Mouse (Mus musculus) testis, adult 2 months (tissue): ENCODE measurements around the gene Fyn. TPM values are rescaled to one million over a fixed set of nuclear protein-coding genes. Genes with fewer than 3 reads are reported as not detected.

Source experiments
- H3K27ac ChIP-seq: fragments of 200-500 bp; 2 replicates; pipeline ENCODE4 v1.5.1; 2012; ENCODE audit warnings: low read depth, low read length; ENCODE audit not compliant: control insufficient read depth, insufficient read depth
- H3K27me3 ChIP-seq: fragments of 200-500 bp; 2 replicates; pipeline ENCODE4 v1.6.1; 2012; ENCODE audit warnings: mild to moderate bottlenecking, low read length, moderate library complexity; ENCODE audit not compliant: control insufficient read depth, insufficient read depth
- H3K36me3 ChIP-seq: fragments of 200-500 bp; 2 replicates; pipeline ENCODE4 v1.6.1; 2012; ENCODE audit warnings: mild to moderate bottlenecking, low read length; ENCODE audit not compliant: control insufficient read depth, insufficient read depth
- H3K4me1 ChIP-seq: fragments of 200-500 bp; 2 replicates; pipeline ENCODE4 v1.6.1; 2012; ENCODE audit warnings: low read length; ENCODE audit not compliant: control insufficient read depth, insufficient read depth
- H3K4me3 ChIP-seq: fragments of 200-500 bp; 2 replicates; pipeline ENCODE4 v1.5.1; 2012; ENCODE audit warnings: low read depth, mild to moderate bottlenecking, low read length, moderate library complexity, mixed read lengths; ENCODE audit not compliant: control insufficient read depth
- CTCF ChIP-seq: fragments of 200-500 bp; IDR thresholded peaks from 2 replicates; pipeline ENCODE4 v1.5.1; 2012; ENCODE audit warnings: low read depth, mild to moderate bottlenecking, inconsistent platforms, low read length, moderate library complexity; ENCODE audit not compliant: control insufficient read depth, insufficient read depth, insufficient replicate concordance
- POLR2A ChIP-seq: fragments of 200-500 bp; IDR thresholded peaks from 2 replicates; pipeline ENCODE4 v1.6.1; 2012; ENCODE audit warnings: low read depth, mild to moderate bottlenecking, inconsistent platforms, low read length, moderate library complexity; ENCODE audit not compliant: control insufficient read depth
- polyA plus RNA-seq: library from polyadenylated mRNA; depleted of rRNA; stranded (reverse); fragments of >200 nt; gene quantifications from 2 replicates; pipeline ENCODE4 v1.2.3, GENCODE M21; 2012

The Fyn gene
- polyA plus RNA-seq, 1 experiment = 18.8 TPM

GRCm38 (mm10) chr10:39335880-39336279 lies 32.8 kb upstream of the Fyn start:
- Histone ChIP-seq H3K4me1 (no peaks in the 10 kb centered on the region), H3K4me3 (no peak overlapping the region), H3K27me3 (no peaks in the 10 kb centered on the region), H3K27ac (no peak overlapping the region), H3K36me3 (no peaks in the 10 kb centered on the region)
- TF ChIP-seq POLR2A (no peak), CTCF (no peak)

- Histone ChIP-seq H3K36me3 (no peaks in the 10 kb centered on the region), H3K27ac (no peak overlapping the region), H3K4me3 (no peak overlapping the region), H3K4me1 (no peaks in the 10 kb centered on the region), H3K27me3 (no peaks in the 10 kb centered on the region)
- no peak for TF ChIP-seq POLR2A
- TF ChIP-seq CTCF = no peak
These were observed 29.3 kb upstream of the Fyn start for GRCm38 (mm10) chr10:39339189-39339968.

- Histone ChIP-seq H3K4me1 (no peaks in the 10 kb centered on the region), H3K36me3 (no peaks in the 10 kb centered on the region), H3K27me3 (no peaks in the 10 kb centered on the region), H3K4me3 (no peak overlapping the region), H3K27ac (no peak overlapping the region)
- TF ChIP-seq CTCF (no peak), POLR2A (no peak)
These were observed 28.8 kb upstream of the Fyn start for GRCm38 (mm10) chr10:39339969-39340236.

GRCm38 (mm10) chr10:39343551-39343950 lies 25.1 kb upstream of the Fyn start:
- Histone ChIP-seq H3K4me1 (no peaks in the 10 kb centered on the region), H3K36me3 (no peaks in the 10 kb centered on the region), H3K4me3 (no peak overlapping the region), H3K27me3 (no peaks in the 10 kb centered on the region), H3K27ac (no peak overlapping the region)
- TF ChIP-seq CTCF (no peak), POLR2A (no peak)

- no peaks in the 10 kb centered on the region for H3K27me3 ChIP-seq
- no peak overlapping the region for H3K4me3 ChIP-seq
- no peaks in the 10 kb centered on the region for H3K36me3 ChIP-seq
- H3K27ac ChIP-seq = no peak overlapping the region
- H3K4me1 ChIP-seq = no peaks in the 10 kb centered on the region
- TF ChIP-seq POLR2A (no peak), CTCF (no peak)
These were observed 22.7 kb upstream of the Fyn start for GRCm38 (mm10) chr10:39345921-39346320.

- H3K4me1 ChIP-seq = no peaks in the 10 kb centered on the region
- TF ChIP-seq CTCF = no peak
- no peak for TF ChIP-seq POLR2A
- H3K36me3 ChIP-seq = no peaks in the 10 kb centered on the region
- H3K27me3 ChIP-seq = no peaks in the 10 kb centered on the region
- no peak overlapping the region for H3K27ac ChIP-seq
- no peak overlapping the region for H3K4me3 ChIP-seq
These were observed 18.8 kb upstream of the Fyn start for GRCm38 (mm10) chr10:39349781-39350364.

GRCm38 (mm10) chr10:39364196-39364595 lies 4.5 kb upstream of the Fyn start:
- Histone ChIP-seq H3K4me1 (no peaks in the 10 kb centered on the region), H3K27me3 (no peaks in the 10 kb centered on the region), H3K27ac (no peak overlapping the region), H3K4me3 (no peak overlapping the region), H3K36me3 (no peaks in the 10 kb centered on the region)
- TF ChIP-seq POLR2A = no peak
- TF ChIP-seq CTCF = no peak
